Mouse (Mus musculus) adrenal gland, postnatal 25 days (tissue): ENCODE data around the gene Slc30a9. TPM values are rescaled to one million over a fixed set of nuclear protein-coding genes. Genes with fewer than 3 reads are reported as not detected.

Source experiments
- DNase-seq: peaks from one replicate; pipeline ENCODE4 v3.0.0; 2021; ENCODE audit warnings: mixed read lengths
- total RNA-seq: library from RNA; stranded (reverse); gene quantifications from 2 replicates; pipeline ENCODE4 v1.2.3, GENCODE M21; 2021

Slc30a9 gene
- total RNA-seq, 1 experiment from 2014 or later: 131 TPM

DNA sequence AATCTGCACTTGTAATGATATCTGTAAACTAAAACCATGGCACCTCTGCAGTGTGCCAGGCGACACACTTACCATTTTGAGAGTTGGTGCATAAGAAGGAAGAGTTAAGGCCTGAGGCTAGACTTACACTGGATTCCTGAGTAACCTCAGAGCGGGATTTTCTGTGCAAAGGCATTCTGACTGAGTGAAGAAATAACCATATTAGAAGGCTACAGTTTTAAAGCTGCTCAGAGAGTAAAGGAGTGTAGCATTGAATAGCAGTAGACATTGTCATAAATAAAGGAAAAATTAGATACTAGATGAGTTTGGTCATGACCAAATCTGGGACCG lies 5.7 kb downstream of the Slc30a9 start:
- no peak for DNase-seq

DNA sequence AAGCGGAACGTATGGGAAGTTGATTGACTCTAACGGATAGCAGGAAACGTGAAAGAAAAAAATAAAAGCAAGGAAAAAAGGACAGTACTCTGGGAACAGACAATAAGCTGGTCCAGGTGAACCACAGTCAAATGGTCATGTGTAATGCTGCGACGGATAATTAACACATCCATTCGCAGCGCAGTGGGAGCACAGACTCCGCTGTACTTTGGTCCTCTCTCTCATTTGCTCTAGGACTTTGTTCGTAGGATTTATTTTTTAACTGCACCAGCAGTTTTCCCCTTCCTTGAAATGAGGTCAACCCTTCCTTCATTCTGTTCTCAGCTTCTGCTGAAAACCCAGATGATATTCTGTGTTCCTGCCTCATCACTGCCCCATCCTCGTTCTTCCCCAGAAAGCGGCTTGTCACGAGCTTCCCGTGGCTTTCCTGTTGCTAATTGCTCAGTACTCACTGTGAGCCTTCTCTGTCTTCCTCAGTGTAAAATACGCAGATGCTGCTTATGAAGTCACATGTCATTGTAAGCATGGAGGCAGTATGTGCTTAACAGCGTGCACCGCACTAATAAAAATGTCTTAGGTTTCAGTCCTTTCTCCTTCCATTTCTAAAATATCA lies 15.0 kb downstream of the Slc30a9 start:
- no peak for DNase-seq

DNA sequence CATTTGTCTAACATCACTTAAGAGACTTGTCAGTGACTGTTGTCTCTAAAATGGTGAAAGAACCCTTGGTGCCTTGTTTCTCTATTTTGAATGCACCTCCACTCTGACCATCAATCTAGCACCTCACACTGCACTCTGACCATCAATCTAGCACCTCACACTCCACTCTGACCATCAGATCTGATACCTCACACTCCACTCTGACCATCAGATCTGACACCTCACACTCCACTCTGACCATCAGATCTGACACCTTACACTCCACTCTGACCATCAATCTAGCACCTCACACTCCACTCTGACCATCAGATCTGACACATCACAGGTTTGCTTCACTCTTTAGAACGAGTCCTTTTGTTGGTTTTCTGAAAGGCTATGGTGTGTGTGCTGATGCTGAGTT lies 17.3 kb downstream of the Slc30a9 start:
- no peak for DNase-seq

GRCm38 (mm10) chr5:67340811-67341210 lies 34.1 kb downstream of the Slc30a9 start:
- no peak for DNase-seq

DNA sequence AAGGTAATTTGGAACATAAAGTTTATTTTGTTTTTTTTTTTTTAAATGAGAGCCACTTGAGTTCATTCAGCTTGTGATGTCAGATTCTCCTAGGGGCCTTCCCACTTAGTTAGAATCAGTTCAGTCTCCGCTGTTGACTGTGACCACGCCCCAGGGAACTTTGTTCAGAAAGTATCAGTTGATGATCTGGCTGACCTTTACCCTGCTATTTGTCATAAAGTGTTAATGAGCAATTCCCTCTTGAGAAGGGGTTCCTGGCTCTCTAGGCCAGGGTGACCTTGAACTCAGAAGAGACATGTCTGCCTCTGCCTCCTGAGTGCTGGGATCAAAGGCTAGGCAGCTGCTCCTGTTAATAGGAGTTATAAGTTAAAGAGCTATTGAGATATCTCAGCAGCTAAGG lies 40.3 kb downstream of the Slc30a9 start:
- no peak for DNase-seq

GRCm38 (mm10) chr5:67348949-67349348 lies 42.2 kb downstream of the Slc30a9 start:
- no peak for DNase-seq

GRCm38 (mm10) chr5:67362316-67362715 lies 55.6 kb downstream of the Slc30a9 start:
- DNase-seq: no peak

DNA sequence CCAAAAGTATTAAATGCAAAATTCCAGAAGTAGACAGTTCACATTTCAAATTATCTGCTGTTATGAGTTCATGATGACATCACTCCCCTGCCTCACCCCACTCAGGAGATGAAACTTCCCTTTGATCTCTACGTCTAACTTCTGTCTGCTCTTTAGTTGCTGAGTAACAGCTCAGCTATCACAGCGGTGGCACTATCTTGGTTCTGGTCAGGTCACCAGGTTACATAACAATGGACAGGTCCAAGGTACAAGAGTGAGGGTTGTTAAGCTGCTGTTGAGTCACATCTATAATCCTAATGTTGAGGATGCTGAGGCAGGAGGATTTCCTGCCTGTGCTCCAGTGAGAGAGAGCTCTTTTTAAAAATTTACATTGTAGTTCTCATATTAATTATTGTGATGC lies 56.2 kb downstream of the Slc30a9 start:
- DNase-seq: no peak

DNA sequence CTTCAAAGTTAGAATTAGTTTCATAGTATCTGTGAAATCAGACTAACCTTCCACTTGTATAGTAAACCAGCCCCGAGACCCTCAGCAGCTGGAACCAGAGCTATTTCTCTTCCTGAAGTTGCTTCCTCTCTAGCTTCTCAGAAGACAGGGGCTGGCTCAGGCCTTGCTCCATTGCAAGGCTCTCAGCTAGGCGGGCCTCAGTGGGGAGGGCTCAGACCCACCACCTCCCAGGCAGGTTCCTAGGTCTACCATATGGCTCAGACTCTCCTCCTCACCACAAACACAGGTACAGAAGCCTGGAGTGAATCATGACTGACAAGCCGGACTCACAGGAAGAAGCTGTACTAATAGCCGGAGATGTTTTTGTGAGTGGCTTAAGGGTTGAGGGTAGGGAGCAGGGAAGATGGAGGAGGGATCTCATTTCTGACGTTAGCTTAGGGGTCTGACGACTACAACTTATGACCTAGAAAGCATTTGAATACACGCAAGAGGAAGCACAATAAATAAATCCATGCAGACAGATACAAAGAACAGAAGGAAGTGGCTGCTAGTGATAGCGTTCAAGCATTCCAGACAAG lies 70.4 kb downstream of the Slc30a9 start:
- no peak for DNase-seq

- no peak for DNase-seq
These were observed 74.9 kb downstream of the Slc30a9 start for GRCm38 (mm10) chr5:67381690-67382089.

DNA sequence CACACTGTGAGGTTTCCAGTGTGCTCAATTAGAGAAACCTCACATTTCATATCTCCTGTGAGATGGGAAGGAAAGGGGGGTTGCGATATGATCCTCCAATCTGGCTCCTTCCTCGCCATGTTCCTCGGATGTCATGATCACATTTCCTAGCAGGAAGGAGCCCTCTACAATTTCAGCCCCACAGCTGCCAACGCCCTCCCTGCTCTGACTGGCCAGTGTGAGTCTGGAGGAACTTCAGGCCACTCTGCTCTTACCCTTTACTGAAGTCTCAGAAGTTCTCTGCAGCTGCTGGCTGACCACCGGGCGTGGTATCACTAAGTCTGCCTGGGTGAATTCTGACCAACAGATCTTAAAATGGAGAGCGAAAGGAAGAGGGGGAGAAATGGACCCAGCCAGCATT lies 75.8 kb downstream of the Slc30a9 start:
- no peak for DNase-seq

- no peak for DNase-seq
These were observed 87.2 kb downstream of the Slc30a9 start for GRCm38 (mm10) chr5:67393951-67394350.

- no peak for DNase-seq
These were observed 88.6 kb downstream of the Slc30a9 start for GRCm38 (mm10) chr5:67395211-67395851.

GRCm38 (mm10) chr5:67397186-67397585 lies 90.4 kb downstream of the Slc30a9 start:
- DNase-seq: no peak

GRCm38 (mm10) chr5:67399876-67400607 lies 93.3 kb downstream of the Slc30a9 start:
- DNase-seq: no peak

DNA sequence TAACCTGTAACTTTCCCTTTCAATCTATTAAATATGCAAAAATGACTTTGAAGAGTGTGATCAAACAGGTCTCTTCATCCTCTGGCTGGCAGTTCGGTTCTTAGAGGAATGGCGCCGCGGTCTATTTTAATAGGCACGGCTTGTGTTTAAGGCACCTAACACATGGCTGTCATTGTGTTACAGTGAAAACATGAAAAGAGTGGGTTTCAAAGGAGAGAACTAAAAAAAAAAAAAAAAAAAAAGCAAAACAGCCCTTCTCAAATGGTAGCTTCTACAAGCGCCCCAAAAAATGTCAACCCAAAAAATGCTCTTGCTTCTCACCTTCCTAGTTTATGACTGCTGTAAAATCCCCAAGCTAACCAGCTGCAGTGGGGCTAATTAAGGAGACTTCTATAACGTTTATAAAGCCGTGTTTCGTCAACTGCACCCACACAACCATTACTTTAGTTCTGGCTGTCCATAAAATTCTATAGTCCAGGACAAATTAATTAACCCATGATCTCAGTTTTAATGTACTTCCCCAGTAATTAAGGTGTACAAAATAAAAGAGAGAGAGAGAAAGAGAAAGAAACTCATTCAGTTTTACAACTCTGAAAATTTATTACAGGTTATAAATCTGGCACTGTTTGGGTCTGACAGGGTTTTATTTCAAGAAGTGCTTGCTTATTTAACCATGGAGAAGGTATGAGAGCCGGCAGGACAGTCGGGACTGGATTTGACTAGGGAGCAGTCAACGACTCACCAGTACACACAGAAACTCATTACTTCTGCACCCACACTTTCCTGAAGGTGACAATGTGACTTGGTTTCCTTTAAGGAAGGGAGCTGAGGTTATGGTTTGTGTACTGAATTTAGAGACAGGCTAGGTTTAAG lies 94.1 kb downstream of the Slc30a9 start:
- DNase-seq: no peak

DNA sequence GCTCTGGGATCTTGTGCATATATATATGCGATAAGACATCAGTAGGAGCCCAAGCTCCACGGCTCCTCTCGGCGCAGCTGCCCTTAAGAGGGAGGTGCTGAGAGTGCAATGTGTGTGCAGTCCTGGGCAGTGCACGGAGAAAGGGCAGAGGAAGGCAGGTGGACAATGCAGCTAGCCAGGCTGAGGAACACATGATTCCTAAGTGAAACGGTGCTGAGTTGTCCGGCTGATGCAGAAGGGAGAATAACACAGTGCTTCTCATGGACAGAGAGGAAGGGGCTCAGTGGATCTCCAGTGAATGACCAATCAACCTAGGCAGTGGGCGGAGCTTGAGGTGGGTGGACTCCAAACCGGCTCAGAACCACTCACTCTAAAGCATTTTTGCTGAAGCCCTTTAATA lies 94.9 kb downstream of the Slc30a9 start:
- no peak for DNase-seq

DNA sequence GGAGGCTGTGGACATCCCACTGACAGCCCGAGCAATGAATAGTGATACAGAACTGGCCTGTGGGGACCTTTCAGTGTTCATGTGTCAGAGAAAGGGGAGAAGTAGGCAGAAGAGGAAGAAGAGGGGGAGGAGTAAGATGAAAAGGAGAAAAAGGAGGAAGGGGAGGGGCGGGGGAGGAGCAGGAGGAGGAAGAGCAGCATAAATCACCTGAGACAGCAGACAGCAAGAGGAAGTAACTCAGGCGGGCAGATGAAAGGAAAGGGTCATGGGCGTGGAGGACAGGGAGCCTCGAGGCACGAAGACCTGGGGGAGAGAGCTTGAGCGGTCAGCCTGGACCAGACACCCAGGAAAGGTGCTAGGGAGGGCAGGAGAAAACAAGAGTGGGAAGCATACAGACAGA lies 97.6 kb downstream of the Slc30a9 start:
- DNase-seq: no peak

GRCm38 (mm10) chr5:67404919-67405318 lies 98.2 kb downstream of the Slc30a9 start:
- DNase-seq: no peak
